Mouse (Mus musculus): ENCODE results near the gene Syde2.

The Syde2 gene

GRCm38 (mm10) chr3:146011544-146012218 is 24.0 kb downstream of the Syde2 start:
- no peak for DNase-seq (ENCODE audit: low spot score)

- no peak for DNase-seq (ENCODE audit: low spot score)
Measured at GRCm38 (mm10) chr3:146013490-146013889, 25.8 kb downstream of the Syde2 start.

GRCm38 (mm10) chr3:146014321-146014720 is 26.7 kb downstream of the Syde2 start:
- DNase-seq (ENCODE audit: low spot score) = no peak

- no peak for DNase-seq (ENCODE audit: low spot score)
Measured at GRCm38 (mm10) chr3:146016979-146017378, 29.3 kb downstream of the Syde2 start.

DNA sequence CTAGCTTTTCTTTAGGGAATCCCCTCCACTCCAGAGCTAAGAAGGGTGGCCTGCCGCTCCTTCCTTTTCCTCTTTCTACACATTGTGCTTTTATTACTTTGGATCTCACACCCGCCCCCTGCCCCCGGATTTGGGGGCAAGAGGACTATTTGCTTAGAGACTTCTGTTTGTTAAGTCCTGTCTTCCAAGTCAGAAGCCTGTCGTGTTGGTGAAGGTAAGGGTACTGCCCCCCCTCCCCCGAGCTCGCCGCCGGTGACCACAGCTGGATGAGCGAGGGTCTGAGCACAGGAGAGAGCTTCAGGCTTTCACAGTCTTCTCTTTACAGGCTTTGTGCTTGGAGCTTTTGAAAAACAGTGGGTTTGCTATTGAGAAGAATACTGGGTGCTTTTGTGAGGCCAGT is 29.9 kb downstream of the Syde2 start:
- DNase-seq (ENCODE audit: low spot score) = no peak

GRCm38 (mm10) chr3:146022232-146022631 is 34.6 kb downstream of the Syde2 start:
- DNase-seq (ENCODE audit: low spot score) = no peak

DNA sequence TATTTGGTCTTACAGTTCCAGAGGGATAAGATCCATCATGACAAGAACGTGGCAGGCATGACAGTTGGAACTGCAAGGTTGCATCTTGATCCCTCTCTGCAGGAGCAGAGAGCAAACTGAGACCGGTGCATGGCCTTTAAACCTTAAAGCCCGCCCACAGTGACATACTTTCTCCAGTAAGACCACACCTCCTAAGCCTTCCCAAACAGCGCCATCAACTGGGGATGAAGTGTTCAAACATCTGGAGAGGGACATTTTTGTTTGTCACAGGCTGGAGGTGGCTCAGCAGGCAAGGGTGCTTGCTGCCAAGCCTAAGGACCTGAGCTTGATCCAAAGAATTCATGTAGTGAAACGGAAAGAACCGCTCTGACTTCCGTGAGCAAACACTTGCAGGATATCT is 37.1 kb downstream of the Syde2 start:
- no peak for DNase-seq (ENCODE audit: low spot score)

GRCm38 (mm10) chr3:146025499-146025898 is 37.8 kb downstream of the Syde2 start:
- DNase-seq (ENCODE audit: low spot score) = no peak

DNA sequence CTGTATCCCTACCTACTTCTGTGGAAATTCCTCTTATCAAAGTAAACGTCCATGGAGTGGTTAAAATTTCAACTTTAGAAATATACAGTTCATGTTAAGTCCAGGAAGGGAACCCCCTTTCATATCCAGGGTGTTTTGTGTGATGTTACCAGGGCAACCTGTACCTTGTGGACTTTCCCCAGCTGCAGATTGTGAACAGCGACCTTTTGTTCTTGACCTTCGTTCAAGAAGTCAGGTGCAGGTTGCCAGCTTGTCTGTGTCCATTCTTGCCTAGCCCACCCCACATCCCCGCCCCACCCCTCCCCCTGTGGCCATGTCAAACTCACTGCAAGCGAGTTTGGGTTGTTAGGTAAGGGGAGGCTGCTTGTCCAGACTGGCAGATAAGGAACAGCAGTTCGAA is 39.4 kb downstream of the Syde2 start:
- DNase-seq (ENCODE audit: low spot score) = no peak

DNA sequence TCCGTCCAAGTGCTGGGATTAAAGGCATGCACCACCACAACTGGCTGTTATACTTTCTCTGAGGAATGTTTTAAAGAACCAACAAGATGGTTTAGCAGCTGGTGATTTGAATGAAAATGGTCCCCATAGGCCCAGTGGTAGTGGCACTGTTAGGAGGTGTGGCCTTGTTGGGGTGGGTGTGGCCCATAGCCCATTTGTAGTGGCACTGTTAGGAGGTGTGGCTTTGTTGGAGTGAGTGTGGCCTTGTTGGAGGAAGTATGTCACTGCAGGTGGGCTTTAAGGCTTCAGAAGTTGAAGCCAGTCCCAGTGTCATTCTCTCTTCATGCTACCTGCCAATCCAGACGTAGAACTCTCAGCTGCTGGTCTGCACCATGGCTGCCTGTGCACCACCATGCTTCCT is 40.7 kb downstream of the Syde2 start:
- no peak for DNase-seq (ENCODE audit: low spot score)

DNA sequence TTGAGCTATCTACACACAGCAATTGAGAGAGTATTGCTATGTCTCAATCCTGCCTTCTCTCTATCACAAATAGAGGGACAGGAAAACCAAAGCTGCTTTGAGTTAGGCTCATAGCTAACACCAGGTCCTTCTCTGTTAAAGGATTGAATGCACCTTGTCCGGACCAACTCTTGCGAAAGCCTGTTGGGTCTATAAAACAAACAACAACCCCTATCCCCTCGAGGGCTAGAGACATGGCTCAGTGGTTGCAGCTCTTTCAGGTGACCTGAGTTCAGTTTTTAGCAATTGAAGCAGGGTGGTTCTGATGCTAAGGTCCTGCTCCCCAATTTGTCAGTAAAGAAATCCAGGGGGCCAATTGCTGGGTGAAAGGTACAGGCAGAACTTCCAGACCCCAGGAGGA is 41.6 kb downstream of the Syde2 start:
- DNase-seq (ENCODE audit: low spot score) = no peak

DNA sequence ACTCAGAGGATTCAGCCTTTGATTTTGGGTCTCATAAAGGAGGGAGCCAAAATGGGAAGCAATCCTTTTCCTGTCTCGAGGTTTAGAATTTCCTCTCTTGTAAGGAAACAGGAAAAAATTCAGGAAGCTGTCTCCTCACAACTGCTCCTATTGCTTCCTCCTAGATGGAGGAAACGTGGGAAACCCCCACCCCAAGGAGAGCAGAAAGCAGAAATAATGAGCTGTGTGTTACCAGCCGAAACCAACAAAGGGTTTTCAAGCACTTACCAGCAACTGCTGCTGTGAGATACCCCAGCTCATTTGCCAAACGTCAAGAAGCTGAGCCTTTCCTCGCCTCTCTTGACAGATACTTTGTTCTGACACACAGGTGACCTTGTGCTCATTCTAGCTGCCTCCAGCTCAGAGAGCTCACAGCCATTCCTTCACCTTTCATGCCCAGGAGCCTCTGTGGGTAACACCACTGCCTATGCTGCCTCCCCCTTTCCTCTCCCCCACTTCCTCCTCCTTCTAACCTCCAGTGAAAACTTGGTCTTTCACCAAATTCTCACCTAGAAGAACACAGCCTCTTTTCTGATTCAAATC is 42.7 kb downstream of the Syde2 start:
- no peak for DNase-seq (ENCODE audit: low spot score)

GRCm38 (mm10) chr3:146032976-146033375 is 45.3 kb downstream of the Syde2 start:
- no peak for DNase-seq (ENCODE audit: low spot score)

DNA sequence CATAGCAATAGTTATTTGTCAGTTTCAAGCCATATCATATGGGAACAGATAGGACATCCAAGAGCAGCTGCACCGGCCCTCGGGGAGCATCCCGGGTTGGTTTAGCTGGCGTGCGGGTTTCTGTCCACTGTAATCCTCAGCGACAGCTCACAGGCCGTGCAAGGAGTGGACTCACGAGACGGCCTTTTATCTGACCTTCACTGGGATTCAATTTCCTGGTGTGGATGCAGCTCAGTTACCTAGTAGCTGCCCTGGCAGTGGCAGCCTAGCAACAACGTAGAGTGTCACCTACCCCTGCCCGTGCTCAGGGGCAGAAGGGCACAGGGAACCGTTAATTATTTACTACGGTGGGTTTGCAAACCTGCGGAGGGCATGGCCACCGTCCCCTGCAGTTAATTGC is 50.2 kb downstream of the Syde2 start:
- DNase-seq (ENCODE audit: low spot score) = no peak

GRCm38 (mm10) chr3:146039132-146039903 is 51.6 kb downstream of the Syde2 start:
- DNase-seq (ENCODE audit: low spot score) = peak; percentile 76

- no peak for DNase-seq (ENCODE audit: low spot score)
Measured at GRCm38 (mm10) chr3:146041382-146041781, 53.7 kb downstream of the Syde2 start.

DNA sequence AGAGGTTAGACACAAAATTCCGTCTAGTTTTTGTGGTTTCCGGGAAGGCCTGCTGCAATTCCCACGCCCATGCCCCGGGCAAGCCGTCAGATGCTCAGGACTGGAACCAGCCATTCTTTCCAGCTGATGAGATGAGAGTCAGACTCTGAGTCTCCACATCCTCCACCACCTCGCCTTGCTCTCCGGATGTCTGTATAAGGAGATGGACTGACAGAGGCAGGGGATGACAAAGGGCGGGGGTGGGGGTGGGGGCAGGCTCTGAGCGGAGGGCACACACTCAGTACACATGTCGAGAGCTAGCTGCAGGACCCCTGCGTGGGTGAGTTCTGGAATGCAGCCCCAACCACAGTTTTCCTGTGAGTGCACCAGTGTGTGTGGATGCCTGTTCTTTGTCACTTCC is 57.3 kb downstream of the Syde2 start:
- DNase-seq (ENCODE audit: low spot score) = peak; percentile 22

GRCm38 (mm10) chr3:146046076-146046475 is 58.4 kb downstream of the Syde2 start:
- DNase-seq (ENCODE audit: low spot score) = no peak

DNA sequence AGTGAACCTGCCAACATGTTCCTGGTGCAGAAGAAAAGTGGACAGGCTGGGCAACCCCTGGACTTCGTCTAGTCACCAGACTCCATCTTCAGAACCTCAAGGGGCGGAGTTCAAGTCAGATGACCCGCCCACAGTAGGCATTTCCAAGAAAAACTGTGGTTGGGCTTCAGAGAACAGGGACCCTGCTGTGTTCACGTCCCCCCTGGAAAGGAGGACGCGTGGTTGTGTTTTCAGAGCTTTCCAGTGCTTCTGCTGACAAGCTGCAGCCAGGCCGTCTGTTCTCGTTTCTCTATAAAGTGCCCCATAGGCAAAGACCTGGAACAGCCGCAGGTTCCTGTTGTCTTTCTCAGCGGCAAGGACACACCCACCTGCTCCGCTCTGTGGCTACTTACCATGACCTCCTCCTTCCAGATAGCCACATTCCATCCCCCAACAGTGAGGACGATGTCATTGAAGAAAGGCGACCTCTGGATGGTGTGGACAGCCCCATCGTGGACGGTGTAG is 60.1 kb downstream of the Syde2 start:
- DNase-seq (ENCODE audit: low spot score) = peak; percentile 6

GRCm38 (mm10) chr3:146049951-146050350 is 62.3 kb downstream of the Syde2 start:
- no peak for DNase-seq (ENCODE audit: low spot score)

GRCm38 (mm10) chr3:146051277-146052007 is 63.8 kb downstream of the Syde2 start:
- DNase-seq (ENCODE audit: low spot score) = no peak

GRCm38 (mm10) chr3:146053082-146053814 is 65.6 kb downstream of the Syde2 start:
- DNase-seq (ENCODE audit: low spot score) = no peak
